ENCODE assay signal across 18 mouse cellular contexts in genomic region chr6:71357493-71357892, GRCm38 (mm10). TPM values are rescaled to one million over a fixed set of nuclear protein-coding genes. Genes with fewer than 3 reads are reported as not detected.
"Had no signal": no experiment of that assay in that cellular context is flagged by ENCODE, and none has a peak within 500 bp of the region (broad histone marks: within the 10 kb centered on the region; RNA-seq: fewer than 3 reads in every experiment).

No protein-coding gene starts in this region.

- H3K27me3 ChIP-seq: intestine, embryonic 15.5 days; limb, embryonic 15.5 days; liver, embryonic 12.5 days; midbrain, embryonic 15.5 days; stomach, embryonic 15.5 days had no signal

- DNase-seq: kidney, adult 8-10 months; kidney, postnatal 25 days; lung, embryonic 14.5 days; lung, postnatal 10 days; lung, postnatal 4 days; right cerebral cortex, adult 18-20 months; right cerebral cortex, postnatal 25 days had no signal

- H3K4me1 ChIP-seq: intestine, embryonic 15.5 days; liver, embryonic 12.5 days; megakaryocyte, embryonic 14.5 days; midbrain, embryonic 15.5 days; stomach, embryonic 15.5 days had no signal

- H3K4me3 ChIP-seq: intestine, embryonic 15.5 days; left cerebral cortex, adult 2 months; limb, embryonic 15.5 days; liver, embryonic 12.5 days; megakaryocyte, embryonic 14.5 days; midbrain, embryonic 15.5 days; stomach, embryonic 15.5 days had no signal

- H3K36me3 ChIP-seq: intestine, embryonic 15.5 days; limb, embryonic 15.5 days; liver, embryonic 12.5 days; midbrain, embryonic 15.5 days; stomach, embryonic 15.5 days had no signal

- H3K27ac ChIP-seq: intestine, embryonic 15.5 days; left cerebral cortex, adult 2 months; limb, embryonic 15.5 days; liver, embryonic 12.5 days; midbrain, embryonic 15.5 days; stomach, embryonic 15.5 days had no signal

RNA-seq across cellular contexts. Expression of gene Cd8a, which starts 15.7 kb away (rescaled TPM):
- polyA plus RNA-seq: intestine, embryonic 15.5 days; limb, embryonic 11.5 days; limb, embryonic 15.5 days; liver, embryonic 12.5 days; liver, embryonic 16.5 days; lung, embryonic 14.5 days; midbrain, embryonic 11.5 days; midbrain, embryonic 15.5 days; neural tube, embryonic 14.5 days had no signal

RNA-seq across cellular contexts. Expression of gene Cd8b1, which starts 34.9 kb away (rescaled TPM):
- polyA plus RNA-seq: intestine, embryonic 15.5 days; limb, embryonic 15.5 days; liver, embryonic 12.5 days; lung, embryonic 14.5 days; midbrain, embryonic 11.5 days; midbrain, embryonic 15.5 days; neural tube, embryonic 14.5 days had no signal
